Mouse (Mus musculus) forebrain, embryonic 10.5 days (tissue): ENCODE data around the gene Dock4. TPM values are rescaled to one million over a fixed set of nuclear protein-coding genes. Genes with fewer than 3 reads are reported as not detected.

ENCODE experiments used
- polyA plus RNA-seq: library from polyadenylated mRNA; unstranded; fragments of >200 nt; fragmentation: Nextera tagmentation; extraction: Ambion mirVana; gene quantifications from 2 replicates; pipeline ENCODE4 v1.2.1, GENCODE M21; 2016

Gene Dock4
- polyA plus RNA-seq, 1 experiment from 2014 or later = 16.2 TPM

Other genes starting within 250 kb of the Dock4 start
- gene Lsmem1, start 246.5 kb upstream of the Dock4 start, polyA plus RNA-seq = not detected in 2 replicates
- gene Ifrd1, start 197.4 kb upstream of the Dock4 start, polyA plus RNA-seq = 124 and 138 TPM in 2 replicates
- gene Zfp277, start 50 bp upstream of the Dock4 start, polyA plus RNA-seq = 36.6 and 37.3 TPM in 2 replicates